Comparison of ENCODE assay signal across 30 mouse cellular contexts in genomic region chr15:95871631-95872030, GRCm38 (mm10).
A peak's percentile ranks its signal among the peaks of the same experiment; 100 is the strongest.
DNase-seq lines count a peak whose midpoint lies in the region; ATAC-seq and TF ChIP-seq lines count a peak whose summit lies in the region.
"Had no signal": no experiment of that assay in that cellular context is flagged by ENCODE, and none has a peak within 500 bp of the region (broad histone marks: within the 10 kb centered on the region; RNA-seq: fewer than 3 reads in every experiment).

No protein-coding gene starts in this region.

- peak overlapping the region; percentile 8; the same call in 1 of the 2 replicates for H3K4me3 ChIP-seq in heart, embryonic 10.5 days
- H3K4me3 ChIP-seq in heart, embryonic 15.5 days, result peak overlapping the region; percentile 18; the same call in 1 of the 2 replicates
- no peak overlapping the region for H3K4me3 ChIP-seq in lung, embryonic 14.5 days (ENCODE audit: low read depth, low read length)
- H3K4me3 ChIP-seq: embryonic facial prominence, embryonic 13.5 days; erythroblast, embryonic 14.5 days; gastrocnemius, adult 2 months; limb, embryonic 10.5 days; limb, embryonic 15.5 days; liver, embryonic 13.5 days; midbrain, embryonic 10.5 days had no signal

- no peak; the same call in 1 of the 2 replicates for ATAC-seq in heart, embryonic 15.5 days (replicated peaks; ENCODE audit: insufficient number of reproducible peaks, insufficient read depth, low FRiP score, low read depth)
- ATAC-seq in lung, embryonic 14.5 days (ENCODE audit: insufficient read depth), result peak; percentile 62; the same call in 1 of the 2 replicates
- ATAC-seq: forebrain, embryonic 16.5 days; hindbrain, embryonic 16.5 days; midbrain, embryonic 16.5 days had no signal

- no peak for TF ChIP-seq CTCF in lung, embryonic 14.5 days (IDR thresholded peaks at IDR 0.05; ENCODE audit: low read depth)

- H3K9ac ChIP-seq in heart, embryonic 15.5 days, result no peak overlapping the region
- H3K9ac ChIP-seq in lung, embryonic 14.5 days, result no peak overlapping the region
- H3K9ac ChIP-seq: embryonic facial prominence, embryonic 13.5 days; limb, embryonic 15.5 days; liver, embryonic 13.5 days had no signal

- peak overlapping the region; percentile 67; the same call in 1 of the 2 replicates for H3K27ac ChIP-seq in heart, embryonic 10.5 days
- peak overlapping the region; percentile 59 for H3K27ac ChIP-seq in heart, embryonic 15.5 days
- peak overlapping the region; percentile 40; the same call in 1 of the 2 replicates for H3K27ac ChIP-seq in lung, embryonic 14.5 days (ENCODE audit: low read depth)
- H3K27ac ChIP-seq: embryonic facial prominence, embryonic 13.5 days; limb, embryonic 10.5 days; limb, embryonic 15.5 days; liver, embryonic 13.5 days; midbrain, embryonic 10.5 days had no signal

- peak overlapping the region; percentile 45 for H3K4me2 ChIP-seq in heart, embryonic 15.5 days
- H3K4me2 ChIP-seq in lung, embryonic 14.5 days, result no peak overlapping the region
- H3K4me2 ChIP-seq: embryonic facial prominence, embryonic 13.5 days; limb, embryonic 15.5 days; liver, embryonic 13.5 days had no signal

- no peaks in the 10 kb centered on the region for H3K27me3 ChIP-seq in heart, embryonic 10.5 days (ENCODE audit: insufficient read depth, poor library complexity, severe bottlenecking)
- H3K27me3 ChIP-seq in heart, embryonic 15.5 days, result no peaks in the 10 kb centered on the region
- no peaks in the 10 kb centered on the region for H3K27me3 ChIP-seq in lung, embryonic 14.5 days (ENCODE audit: insufficient read depth, low read length)
- H3K27me3 ChIP-seq: embryonic facial prominence, embryonic 13.5 days; limb, embryonic 15.5 days; liver, embryonic 13.5 days had no signal

- intact Hi-C loops in heart, postnatal 25 days (cut with DNase I), result loop anchor here (5.0 kb wide), 1 partner anchor 71 kb away; no protein-coding TSS in a partner anchor

- WGBS in heart, embryonic 10.5 days, result 42% methylated on average over 15 of the region's 15 CpGs
- WGBS in heart, embryonic 15.5 days, result 34% methylated on average over 15 of the region's 15 CpGs
- WGBS in lung, embryonic 14.5 days, result 48% methylated on average over 15 of the region's 15 CpGs

- DNase-seq in heart, embryonic 10.5 days (ENCODE audit: low spot score), result peak; percentile 78
- DNase-seq in heart, postnatal 25 days (ENCODE audit: low spot score), result no peak
- DNase-seq in heart, postnatal 4 days, result no peak
- no peak for DNase-seq in lung, embryonic 14.5 days
- DNase-seq in lung, adult 18-20 months, result no peak
- DNase-seq in Muller cell, postnatal 12 days (ENCODE audit: inconsistent ontology term), result peak; percentile 79
- no peak for DNase-seq in ovary, postnatal 14 days (ENCODE audit: low spot score)
- DNase-seq: adrenal gland, postnatal 25 days; cerebellum, adult 11-12 months; cerebellum, adult 9-11 months; gastrocnemius, adult 2 months; gastrocnemius, postnatal 36 days; kidney, adult 8-10 months; kidney, postnatal 14 days; layer of hippocampus, adult 9-11 months; liver, embryonic 13.5 days; lung, adult 2 months; right cerebral cortex, adult 18-20 months; spleen, adult 18-20 months; thymus, adult 18-20 months; thymus, postnatal 25 days had no signal

- H3K4me1 ChIP-seq in heart, embryonic 10.5 days, result peaks cover 24% of the 10 kb centered on the region
- H3K4me1 ChIP-seq in heart, embryonic 15.5 days (replicated peaks), result peaks cover 21% of the 10 kb centered on the region
- 0 out of 2 replicates have a peak, but pooled peaks cover 2% of the 10 kb centered on the region for H3K4me1 ChIP-seq in lung, embryonic 14.5 days (ENCODE audit: insufficient read depth)
- H3K4me1 ChIP-seq: limb, embryonic 10.5 days; limb, embryonic 15.5 days; midbrain, embryonic 10.5 days had no signal

- H3K9me3 ChIP-seq in heart, embryonic 10.5 days, result no peaks in the 10 kb centered on the region
- no peaks in the 10 kb centered on the region for H3K9me3 ChIP-seq in heart, embryonic 15.5 days (replicated peaks)
- no peaks in the 10 kb centered on the region for H3K9me3 ChIP-seq in lung, embryonic 14.5 days (ENCODE audit: low read depth, low read length)
- H3K9me3 ChIP-seq: embryonic facial prominence, embryonic 13.5 days; limb, embryonic 10.5 days; limb, embryonic 15.5 days; liver, embryonic 13.5 days; midbrain, embryonic 10.5 days had no signal

- no peaks in the 10 kb centered on the region for H3K36me3 ChIP-seq in heart, embryonic 10.5 days
- no peaks in the 10 kb centered on the region for H3K36me3 ChIP-seq in heart, embryonic 15.5 days
- H3K36me3 ChIP-seq in lung, embryonic 14.5 days (ENCODE audit: insufficient read depth), result no peaks in the 10 kb centered on the region
- H3K36me3 ChIP-seq: embryonic facial prominence, embryonic 13.5 days; limb, embryonic 15.5 days; liver, embryonic 13.5 days; midbrain, embryonic 10.5 days had no signal

Comparison
In these comparisons a context has a peak if more than half of its experiments do, and no peak if none do; other contexts are left out.
1. DNase-seq: peak in heart, embryonic 10.5 days (single experiment) and Muller cell, postnatal 12 days (single experiment); none in heart, postnatal 25 days (single experiment), heart, postnatal 4 days (single experiment), lung, embryonic 14.5 days (single experiment), lung, adult 18-20 months (0 of 2) and ovary, postnatal 14 days (single experiment).
2. Peak in every context shown above with its lines, with median percentiles within 50 percentile points of each other: H3K27ac ChIP-seq.